Mouse (Mus musculus): ENCODE data around the gene Vwa3b. TPM values are rescaled to one million over a fixed set of nuclear protein-coding genes. Genes with fewer than 3 reads are reported as not detected.

Vwa3b gene
- polyA plus RNA-seq, 1 experiment from 2014 or later: 0.61 TPM

DNA sequence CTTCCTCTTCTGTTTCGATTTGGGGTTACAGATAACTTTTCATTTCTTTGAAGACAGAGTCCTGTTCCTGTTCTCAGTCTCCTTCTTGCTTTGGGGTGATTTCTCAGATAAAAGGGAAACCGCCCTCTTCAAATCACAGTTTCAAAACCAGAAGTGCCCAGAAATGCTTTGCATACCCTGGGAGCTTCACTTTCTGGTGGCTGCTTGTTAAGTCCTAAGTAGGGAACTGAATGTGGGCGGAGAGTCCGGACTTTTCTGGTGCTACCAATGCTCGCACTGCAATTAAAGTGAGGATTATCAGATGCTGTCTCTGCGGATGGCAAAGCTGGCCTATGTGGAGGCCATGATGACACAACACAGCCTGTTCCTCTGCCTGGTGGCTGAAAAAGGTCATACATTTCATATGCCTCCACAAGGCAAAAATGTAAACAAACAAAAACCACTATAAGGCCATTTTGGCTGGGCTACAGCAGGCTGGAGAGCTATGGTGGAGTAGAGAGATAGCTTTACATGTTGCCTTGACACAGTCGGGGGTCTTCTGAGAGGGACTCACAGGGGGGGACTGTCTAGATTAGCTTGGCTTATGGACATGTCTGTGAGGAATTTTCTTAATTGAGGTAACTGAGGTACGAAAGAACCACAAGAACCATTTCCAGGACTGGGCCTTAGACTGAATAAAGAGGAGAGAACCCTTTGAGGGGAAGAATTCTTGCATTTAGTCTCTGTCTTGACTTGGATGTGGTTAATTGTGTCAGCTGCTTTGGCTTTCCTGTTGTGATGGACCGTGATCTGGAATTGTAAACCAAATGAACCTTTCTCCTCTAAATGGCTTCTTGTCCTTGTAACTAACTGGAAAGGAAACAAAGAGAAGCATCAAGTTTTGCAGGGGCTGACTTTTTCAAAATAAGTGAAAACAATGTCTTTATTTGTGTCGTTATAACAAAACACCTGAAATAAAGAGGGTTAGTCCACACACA lies 38.9 kb upstream of the Vwa3b start:
- no peak overlapping the region for H3K27ac ChIP-seq (replicated peaks; ENCODE audit: low read depth, low read length)
- no peaks in the 10 kb centered on the region for H3K9me3 ChIP-seq (ENCODE audit: control insufficient read depth, low read length)
- H3K9ac ChIP-seq (ENCODE audit: low read length): no peak overlapping the region
- ATAC-seq (ENCODE audit: insufficient number of reproducible peaks, low FRiP score, low TSS enrichment, low read depth): no peak
- 83% methylated on average over 10 of the region's 10 CpGs for WGBS
- H3K36me3 ChIP-seq (ENCODE audit: control insufficient read depth, insufficient read depth, low read length): no peaks in the 10 kb centered on the region
- no peak overlapping the region for H3K4me3 ChIP-seq (ENCODE audit: low read depth, low read length)
- no peak for DNase-seq (ENCODE audit: low spot score)
- H3K27me3 ChIP-seq (ENCODE audit: control insufficient read depth, insufficient read depth, low read length): no peaks in the 10 kb centered on the region
- H3K4me1 ChIP-seq (ENCODE audit: control insufficient read depth, insufficient read depth, low read length): no peaks in the 10 kb centered on the region
- H3K4me2 ChIP-seq (ENCODE audit: low read depth, severe bottlenecking): no peak overlapping the region

DNA sequence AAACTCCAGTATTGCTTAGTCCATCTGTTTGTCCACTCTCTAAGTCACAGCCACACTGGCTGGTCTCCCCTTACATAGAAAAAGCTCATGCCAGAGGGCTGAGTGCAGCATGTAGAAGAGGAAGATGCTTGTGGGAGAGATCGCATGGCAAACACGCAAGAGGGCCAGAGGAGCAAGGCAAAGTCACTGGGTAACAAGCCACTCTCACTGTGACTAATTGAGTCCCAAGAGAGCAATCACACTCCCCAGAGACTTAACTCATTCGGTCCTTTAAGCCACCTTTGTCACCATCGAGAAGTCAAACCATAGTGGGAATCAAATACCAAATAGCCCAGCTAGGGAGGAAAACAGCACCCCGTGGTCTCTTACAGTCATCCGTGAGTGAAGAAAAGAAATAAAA lies 38.2 kb upstream of the Vwa3b start:
- DNase-seq (ENCODE audit: low spot score) (no peak), ATAC-seq (ENCODE audit: insufficient number of reproducible peaks, low FRiP score, low TSS enrichment, low read depth) (no peak)
- no peak overlapping the region for H3K4me3 ChIP-seq (ENCODE audit: low read depth, low read length)
- no peak overlapping the region for H3K9ac ChIP-seq (ENCODE audit: low read length)
- H3K4me2 ChIP-seq (ENCODE audit: low read depth, severe bottlenecking): no peak overlapping the region
- H3K27me3 ChIP-seq (ENCODE audit: control insufficient read depth, insufficient read depth, low read length): no peaks in the 10 kb centered on the region
- no peak overlapping the region for H3K27ac ChIP-seq (replicated peaks; ENCODE audit: low read depth, low read length)
- WGBS: 81% methylated on average over 6 of the region's 6 CpGs
- H3K4me1 ChIP-seq (ENCODE audit: control insufficient read depth, insufficient read depth, low read length): no peaks in the 10 kb centered on the region
- H3K36me3 ChIP-seq (ENCODE audit: control insufficient read depth, insufficient read depth, low read length): no peaks in the 10 kb centered on the region
- no peaks in the 10 kb centered on the region for H3K9me3 ChIP-seq (ENCODE audit: control insufficient read depth, low read length)

DNA sequence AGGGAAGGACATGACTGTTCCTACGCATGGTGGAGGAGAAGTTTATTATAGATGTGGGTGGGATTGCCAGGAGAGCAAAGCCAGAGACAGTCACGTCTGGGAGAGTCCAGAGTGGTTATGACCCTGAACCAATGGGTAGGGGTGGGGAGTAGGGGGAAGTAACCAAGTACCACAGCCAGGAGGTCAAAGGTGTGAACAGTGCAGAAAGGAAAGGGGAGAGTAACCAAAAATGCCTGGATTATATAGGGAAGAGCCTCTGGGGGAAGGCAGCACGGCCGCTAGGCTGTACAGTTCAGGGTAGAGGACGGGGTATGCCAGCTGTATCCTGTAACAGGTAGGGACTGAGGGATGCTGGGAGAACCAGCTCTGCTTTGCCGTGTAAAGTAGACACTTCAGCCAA lies 37.8 kb upstream of the Vwa3b start:
- ATAC-seq (ENCODE audit: insufficient number of reproducible peaks, low FRiP score, low TSS enrichment, low read depth) (no peak), DNase-seq (ENCODE audit: low spot score) (no peak)
- H3K27ac ChIP-seq (replicated peaks; ENCODE audit: low read depth, low read length): no peak overlapping the region
- no peaks in the 10 kb centered on the region for H3K36me3 ChIP-seq (ENCODE audit: control insufficient read depth, insufficient read depth, low read length)
- no peak overlapping the region for H3K9ac ChIP-seq (ENCODE audit: low read length)
- H3K4me2 ChIP-seq (ENCODE audit: low read depth, severe bottlenecking): no peak overlapping the region
- H3K4me3 ChIP-seq (ENCODE audit: low read depth, low read length): no peak overlapping the region
- no peaks in the 10 kb centered on the region for H3K27me3 ChIP-seq (ENCODE audit: control insufficient read depth, insufficient read depth, low read length)
- no peaks in the 10 kb centered on the region for H3K4me1 ChIP-seq (ENCODE audit: control insufficient read depth, insufficient read depth, low read length)
- WGBS: 72% methylated on average over 6 of the region's 6 CpGs
- H3K9me3 ChIP-seq (ENCODE audit: control insufficient read depth, low read length): no peaks in the 10 kb centered on the region

DNA sequence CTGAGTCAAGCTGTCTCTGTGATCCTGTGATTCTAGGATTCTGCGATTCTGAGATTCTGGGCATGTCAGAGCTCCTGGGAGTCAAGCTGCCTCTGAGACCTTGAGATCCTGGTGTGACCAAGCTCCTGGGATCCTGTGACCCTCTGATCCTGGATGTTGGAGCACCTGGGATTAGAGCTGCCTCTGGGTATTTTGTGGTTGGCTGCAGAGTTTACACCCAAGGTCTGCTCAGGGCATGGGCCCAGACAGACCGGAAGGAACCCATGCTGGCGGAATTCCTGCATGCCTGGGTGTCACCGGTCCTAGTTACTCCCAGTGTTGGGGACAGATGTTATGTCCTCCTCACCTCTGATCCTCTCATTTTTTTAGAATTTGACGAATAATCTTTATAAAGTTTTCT lies 32.1 kb upstream of the Vwa3b start:
- DNase-seq (ENCODE audit: low spot score) (no peak), ATAC-seq (ENCODE audit: insufficient number of reproducible peaks, low FRiP score, low TSS enrichment, low read depth) (no peak)
- H3K27ac ChIP-seq (replicated peaks; ENCODE audit: low read depth, low read length): no peak overlapping the region
- no peaks in the 10 kb centered on the region for H3K9me3 ChIP-seq (ENCODE audit: control insufficient read depth, low read length)
- 97% methylated on average over 5 of the region's 5 CpGs for WGBS
- H3K4me2 ChIP-seq (ENCODE audit: low read depth, severe bottlenecking): no peak overlapping the region
- H3K36me3 ChIP-seq (ENCODE audit: control insufficient read depth, insufficient read depth, low read length): no peaks in the 10 kb centered on the region
- no peaks in the 10 kb centered on the region for H3K4me1 ChIP-seq (ENCODE audit: control insufficient read depth, insufficient read depth, low read length)
- H3K4me3 ChIP-seq (ENCODE audit: low read depth, low read length): no peak overlapping the region
- H3K27me3 ChIP-seq (ENCODE audit: control insufficient read depth, insufficient read depth, low read length): no peaks in the 10 kb centered on the region
- no peak overlapping the region for H3K9ac ChIP-seq (ENCODE audit: low read length)

- Histone ChIP-seq H3K27ac (replicated peaks; ENCODE audit: low read depth, low read length) (no peak overlapping the region), H3K4me3 (ENCODE audit: low read depth, low read length) (no peak overlapping the region), H3K9ac (ENCODE audit: low read length) (no peak overlapping the region), H3K27me3 (ENCODE audit: control insufficient read depth, insufficient read depth, low read length) (no peaks in the 10 kb centered on the region), H3K36me3 (ENCODE audit: control insufficient read depth, insufficient read depth, low read length) (no peaks in the 10 kb centered on the region), H3K4me1 (ENCODE audit: control insufficient read depth, insufficient read depth, low read length) (no peaks in the 10 kb centered on the region), H3K9me3 (ENCODE audit: control insufficient read depth, low read length) (no peaks in the 10 kb centered on the region), H3K4me2 (ENCODE audit: low read depth, severe bottlenecking) (no peak overlapping the region)
- DNase-seq (ENCODE audit: low spot score): no peak
- ATAC-seq (ENCODE audit: insufficient number of reproducible peaks, low FRiP score, low TSS enrichment, low read depth): no peak
- 72% methylated on average over 6 of the region's 6 CpGs for WGBS
Measured at GRCm38 (mm10) chr1:36995760-36996159, 30.6 kb upstream of the Vwa3b start.

DNA sequence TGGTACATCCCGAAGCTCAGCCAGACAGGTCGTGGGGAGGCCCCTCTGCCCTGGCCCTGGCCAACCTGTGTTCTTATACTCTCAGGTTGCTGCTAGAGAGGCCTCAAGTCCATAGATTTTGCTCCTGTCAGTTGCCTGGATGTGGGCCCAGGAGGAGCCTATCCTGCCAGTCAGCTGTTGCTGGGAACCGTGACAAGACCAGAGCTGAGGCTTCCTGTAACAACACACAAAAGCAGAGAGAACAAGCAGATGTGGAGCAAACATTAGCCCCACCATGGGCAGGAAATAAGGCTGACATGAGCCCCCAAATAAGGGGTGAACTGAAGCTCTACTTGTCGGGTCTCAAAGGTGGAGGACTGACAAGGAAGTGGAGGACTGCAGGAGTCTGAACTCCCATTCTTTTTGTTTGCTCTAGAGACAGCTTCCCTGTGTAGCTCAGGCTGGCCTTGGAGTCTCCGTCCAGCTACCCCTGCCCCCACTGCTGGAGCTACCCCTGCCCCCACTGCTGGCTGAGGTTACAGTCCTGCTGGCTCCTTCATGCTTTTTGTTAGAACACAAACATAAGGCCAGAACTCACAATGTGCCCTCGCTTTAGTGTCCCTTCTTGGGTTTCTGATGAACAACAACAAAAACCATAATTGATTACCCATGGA lies 29.7 kb upstream of the Vwa3b start:
- Histone ChIP-seq H3K4me2 (ENCODE audit: low read depth, severe bottlenecking) (no peak overlapping the region), H3K4me3 (ENCODE audit: low read depth, low read length) (no peak overlapping the region), H3K9ac (ENCODE audit: low read length) (no peak overlapping the region), H3K4me1 (ENCODE audit: control insufficient read depth, insufficient read depth, low read length) (no peaks in the 10 kb centered on the region), H3K36me3 (ENCODE audit: control insufficient read depth, insufficient read depth, low read length) (no peaks in the 10 kb centered on the region), H3K9me3 (ENCODE audit: control insufficient read depth, low read length) (no peaks in the 10 kb centered on the region), H3K27ac (replicated peaks; ENCODE audit: low read depth, low read length) (no peak overlapping the region), H3K27me3 (ENCODE audit: control insufficient read depth, insufficient read depth, low read length) (no peaks in the 10 kb centered on the region)
- no peak for ATAC-seq (ENCODE audit: insufficient number of reproducible peaks, low FRiP score, low TSS enrichment, low read depth)
- 64% methylated on average over 6 of the region's 6 CpGs for WGBS
- DNase-seq (ENCODE audit: low spot score): no peak

- Histone ChIP-seq H3K4me2 (ENCODE audit: low read depth, severe bottlenecking) (no peak overlapping the region), H3K4me3 (ENCODE audit: low read depth, low read length) (no peak overlapping the region), H3K9me3 (ENCODE audit: control insufficient read depth, low read length) (no peaks in the 10 kb centered on the region), H3K36me3 (ENCODE audit: control insufficient read depth, insufficient read depth, low read length) (no peaks in the 10 kb centered on the region), H3K27me3 (ENCODE audit: control insufficient read depth, insufficient read depth, low read length) (no peaks in the 10 kb centered on the region), H3K4me1 (ENCODE audit: control insufficient read depth, insufficient read depth, low read length) (no peaks in the 10 kb centered on the region), H3K9ac (ENCODE audit: low read length) (no peak overlapping the region), H3K27ac (replicated peaks; ENCODE audit: low read depth, low read length) (no peak overlapping the region)
- WGBS: 79% methylated on average over 5 of the region's 5 CpGs
- no peak for DNase-seq (ENCODE audit: low spot score)
- ATAC-seq (ENCODE audit: insufficient number of reproducible peaks, low FRiP score, low TSS enrichment, low read depth): no peak
Measured at GRCm38 (mm10) chr1:37000307-37000706, 26.1 kb upstream of the Vwa3b start.

DNA sequence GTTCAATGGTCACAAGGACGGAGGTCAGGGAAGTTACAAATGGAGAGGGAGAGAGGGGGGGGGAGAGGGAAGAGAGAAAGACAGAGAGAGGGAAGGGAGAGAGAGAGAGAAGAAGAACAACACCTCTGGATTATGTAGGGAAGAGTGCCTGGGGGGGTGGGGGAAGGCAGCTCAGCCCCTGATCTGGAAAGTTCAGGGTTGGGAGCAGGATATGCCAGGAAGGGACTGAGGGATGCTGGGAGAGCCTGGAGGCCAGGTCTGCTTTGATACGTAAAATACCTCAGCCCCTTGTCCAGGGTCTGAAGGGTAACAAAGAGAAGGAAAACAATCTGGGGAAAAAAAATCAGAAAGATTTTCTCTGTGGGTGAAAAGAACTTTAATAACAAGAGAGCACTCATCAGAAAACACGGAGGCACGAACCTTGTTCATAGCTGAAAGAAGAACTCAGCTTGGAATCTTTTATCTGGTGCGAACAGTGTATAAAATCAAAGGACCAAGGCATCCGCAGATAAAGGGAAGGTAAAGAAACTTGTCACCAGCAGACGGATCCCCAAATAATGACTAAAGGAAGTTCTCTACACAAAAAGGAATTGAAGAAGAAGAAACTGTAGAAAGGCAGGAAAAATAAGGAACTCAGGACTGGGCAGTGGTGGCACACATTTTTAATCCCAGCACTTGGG lies 24.6 kb upstream of the Vwa3b start:
- Histone ChIP-seq H3K9me3 (ENCODE audit: control insufficient read depth, low read length) (no peaks in the 10 kb centered on the region), H3K4me3 (ENCODE audit: low read depth, low read length) (no peak overlapping the region), H3K27ac (replicated peaks; ENCODE audit: low read depth, low read length) (no peak overlapping the region), H3K36me3 (ENCODE audit: control insufficient read depth, insufficient read depth, low read length) (no peaks in the 10 kb centered on the region), H3K4me1 (ENCODE audit: control insufficient read depth, insufficient read depth, low read length) (no peaks in the 10 kb centered on the region), H3K27me3 (ENCODE audit: control insufficient read depth, insufficient read depth, low read length) (no peaks in the 10 kb centered on the region), H3K9ac (ENCODE audit: low read length) (no peak overlapping the region), H3K4me2 (ENCODE audit: low read depth, severe bottlenecking) (no peak overlapping the region)
- no peak for DNase-seq (ENCODE audit: low spot score)
- WGBS: 50% methylated on average over 7 of the region's 7 CpGs
- no peak for ATAC-seq (ENCODE audit: insufficient number of reproducible peaks, low FRiP score, low TSS enrichment, low read depth)
